21 mouse cellular contexts compared by ENCODE assay signal in genomic region chr1:126391204-126391603, GRCm38 (mm10).
DNase-seq lines count a peak whose midpoint lies in the region; ATAC-seq and TF ChIP-seq lines count a peak whose summit lies in the region.
"Had no signal": no experiment of that assay in that cellular context is flagged by ENCODE, and none has a peak within 500 bp of the region (broad histone marks: within the 10 kb centered on the region; RNA-seq: fewer than 3 reads in every experiment).

No protein-coding gene starts in this region.

- H3K4me3 ChIP-seq in forebrain, embryonic 14.5 days (ENCODE audit: low read depth, low read length), result no peak overlapping the region
- H3K4me3 ChIP-seq in forebrain, embryonic 10.5 days, result no peak overlapping the region
- no peak overlapping the region for H3K4me3 ChIP-seq in layer of hippocampus, adult 2 months
- no peak overlapping the region for H3K4me3 ChIP-seq in midbrain, embryonic 14.5 days (replicated peaks; ENCODE audit: low read depth, low read length)
- H3K4me3 ChIP-seq in midbrain, embryonic 10.5 days, result no peak overlapping the region
- H3K4me3 ChIP-seq: embryonic facial prominence, embryonic 15.5 days; erythroblast, embryonic 14.5 days; heart, embryonic 10.5 days; hindbrain, embryonic 13.5 days; intestine, embryonic 15.5 days had no signal

- no peak overlapping the region for H3K9ac ChIP-seq in forebrain, embryonic 14.5 days (ENCODE audit: low read length)
- no peak overlapping the region for H3K9ac ChIP-seq in midbrain, embryonic 14.5 days (replicated peaks; ENCODE audit: low read length)
- H3K9ac ChIP-seq: embryonic facial prominence, embryonic 15.5 days; hindbrain, embryonic 13.5 days; intestine, embryonic 15.5 days had no signal

- peak overlapping the region; percentile 34; the same call in 1 of the 2 replicates for H3K27ac ChIP-seq in forebrain, embryonic 14.5 days (ENCODE audit: low read depth, low read length)
- no peak overlapping the region for H3K27ac ChIP-seq in forebrain, embryonic 10.5 days
- H3K27ac ChIP-seq in layer of hippocampus, adult 2 months, result 0 out of 2 replicates have a peak overlapping the region, but pooled peaks have one; percentile 23
- H3K27ac ChIP-seq in midbrain, embryonic 14.5 days (replicated peaks; ENCODE audit: low read depth, low read length), result no peak overlapping the region
- H3K27ac ChIP-seq in midbrain, embryonic 10.5 days (replicated peaks), result no peak overlapping the region
- H3K27ac ChIP-seq: embryonic facial prominence, embryonic 15.5 days; heart, embryonic 10.5 days; hindbrain, embryonic 13.5 days; hindbrain, postnatal 0 days; intestine, embryonic 15.5 days had no signal

- no peaks in the 10 kb centered on the region for H3K27me3 ChIP-seq in forebrain, embryonic 14.5 days (replicated peaks; ENCODE audit: control insufficient read depth, insufficient read depth, low read length)
- H3K27me3 ChIP-seq in forebrain, embryonic 10.5 days (ENCODE audit: poor library complexity, severe bottlenecking), result no peaks in the 10 kb centered on the region
- H3K27me3 ChIP-seq in midbrain, embryonic 14.5 days (ENCODE audit: control insufficient read depth, insufficient read depth, low read length), result no peaks in the 10 kb centered on the region
- no peaks in the 10 kb centered on the region for H3K27me3 ChIP-seq in midbrain, embryonic 10.5 days (ENCODE audit: low read depth, poor library complexity, severe bottlenecking)
- H3K27me3 ChIP-seq: embryonic facial prominence, embryonic 15.5 days; hindbrain, embryonic 13.5 days; intestine, embryonic 15.5 days had no signal

- WGBS in forebrain, embryonic 14.5 days, result 33% methylated on average over 4 of the region's 4 CpGs
- whole genome bisulfite sequencing in forebrain, embryonic 10.5 days, result 85% methylated on average over 4 of the region's 4 CpGs
- 81% methylated on average over 4 of the region's 4 CpGs for WGBS in midbrain, embryonic 14.5 days
- WGBS in midbrain, embryonic 10.5 days, result 93% methylated on average over 4 of the region's 4 CpGs

- peak; percentile 84 for DNase-seq in forebrain, embryonic 14.5 days (ENCODE audit: low spot score)
- no peak for DNase-seq in forebrain, embryonic 10.5 days (ENCODE audit: extremely low spot score, low spot score)
- DNase-seq in layer of hippocampus, adult 2 months (ENCODE audit: low spot score in 2 of 2), result peak; percentile 13 to 24
- no peak for DNase-seq in layer of hippocampus, postnatal 10 days (ENCODE audit: low spot score in 2 of 2)
- DNase-seq in midbrain, embryonic 14.5 days, result peak; percentile 11
- no peak for DNase-seq in midbrain, embryonic 10.5 days (ENCODE audit: low spot score)
- DNase-seq in telencephalon, adult 2 months (ENCODE audit: low read depth, low spot score), result peak; percentile 23
- DNase-seq in kidney, postnatal 10 days, result no peak
- DNase-seq: adrenal gland, postnatal 10 days; cerebellum, adult 2 months; cerebellum, postnatal 10 days; embryo, embryonic 11 days; gastrocnemius, postnatal 36 days; heart, adult 18-20 months; heart, postnatal 10 days had no signal

- H3K9me3 ChIP-seq in forebrain, embryonic 14.5 days (replicated peaks; ENCODE audit: control insufficient read depth, low read length), result no peaks in the 10 kb centered on the region
- no peaks in the 10 kb centered on the region for H3K9me3 ChIP-seq in forebrain, embryonic 10.5 days
- H3K9me3 ChIP-seq in midbrain, embryonic 14.5 days (ENCODE audit: control insufficient read depth, low read length), result no peaks in the 10 kb centered on the region
- no peaks in the 10 kb centered on the region for H3K9me3 ChIP-seq in midbrain, embryonic 10.5 days (replicated peaks)
- H3K9me3 ChIP-seq: embryonic facial prominence, embryonic 15.5 days; heart, embryonic 10.5 days; hindbrain, embryonic 13.5 days; intestine, embryonic 15.5 days had no signal

- no peak overlapping the region for H3K4me2 ChIP-seq in forebrain, embryonic 14.5 days (ENCODE audit: low read length)
- no peak overlapping the region for H3K4me2 ChIP-seq in midbrain, embryonic 14.5 days (ENCODE audit: low read length)
- H3K4me2 ChIP-seq: embryonic facial prominence, embryonic 15.5 days; hindbrain, embryonic 13.5 days; intestine, embryonic 15.5 days had no signal

- TF ChIP-seq CTCF in layer of hippocampus, adult 2 months (conservative IDR thresholded peaks at IDR 0.05), result no peak

- peak; percentile 89 for ATAC-seq in forebrain, embryonic 14.5 days
- no peak for ATAC-seq in midbrain, embryonic 14.5 days (ENCODE audit: low FRiP score, low TSS enrichment)
- ATAC-seq: hindbrain, postnatal 0 days; intestine, embryonic 15.5 days had no signal

- peaks cover 9% of the 10 kb centered on the region; the same call in 1 of the 2 replicates for H3K4me1 ChIP-seq in forebrain, embryonic 14.5 days (ENCODE audit: control insufficient read depth, insufficient read depth, low read length)
- H3K4me1 ChIP-seq in forebrain, embryonic 10.5 days, result no peaks in the 10 kb centered on the region
- no peaks in the 10 kb centered on the region for H3K4me1 ChIP-seq in midbrain, embryonic 14.5 days (ENCODE audit: control insufficient read depth, insufficient read depth, low read length)
- H3K4me1 ChIP-seq in midbrain, embryonic 10.5 days, result 0 out of 2 replicates have a peak, but pooled peaks cover 3% of the 10 kb centered on the region
- H3K4me1 ChIP-seq: embryonic facial prominence, embryonic 15.5 days; heart, embryonic 10.5 days; intestine, embryonic 15.5 days had no signal

- no peaks in the 10 kb centered on the region for H3K36me3 ChIP-seq in forebrain, embryonic 14.5 days (ENCODE audit: control insufficient read depth, insufficient read depth, low read length)
- H3K36me3 ChIP-seq in forebrain, embryonic 10.5 days (replicated peaks), result no peaks in the 10 kb centered on the region
- H3K36me3 ChIP-seq in midbrain, embryonic 14.5 days (ENCODE audit: control insufficient read depth, insufficient read depth, low read length), result no peaks in the 10 kb centered on the region
- H3K36me3 ChIP-seq in midbrain, embryonic 10.5 days, result no peaks in the 10 kb centered on the region
- H3K36me3 ChIP-seq: embryonic facial prominence, embryonic 15.5 days; heart, embryonic 10.5 days; hindbrain, embryonic 13.5 days; intestine, embryonic 15.5 days had no signal

Comparison
In these comparisons a context has a peak if more than half of its experiments do, and no peak if none do; other contexts are left out.
1. DNase-seq: peak in forebrain, embryonic 14.5 days (single experiment), layer of hippocampus, adult 2 months (2 of 2), midbrain, embryonic 14.5 days (single experiment) and telencephalon, adult 2 months (single experiment); none in forebrain, embryonic 10.5 days (single experiment), layer of hippocampus, postnatal 10 days (0 of 2), midbrain, embryonic 10.5 days (single experiment) and kidney, postnatal 10 days (single experiment).
2. H3K27ac ChIP-seq: peak in forebrain, embryonic 14.5 days (single experiment) and layer of hippocampus, adult 2 months (single experiment); none in forebrain, embryonic 10.5 days (single experiment), midbrain, embryonic 14.5 days (single experiment) and midbrain, embryonic 10.5 days (single experiment).